8 mouse cellular contexts compared by ENCODE assay signal in genomic region chr10:61978112-61978865, GRCm38 (mm10). TPM values are rescaled to one million over a fixed set of nuclear protein-coding genes. Genes with fewer than 3 reads are reported as not detected.
DNase-seq lines count a peak whose midpoint lies in the region; ATAC-seq lines count a peak whose summit lies in the region.

No protein-coding gene starts in this region.

- peaks cover 19% of the 10 kb centered on the region for H3K27me3 ChIP-seq in kidney, embryonic 16.5 days (ENCODE audit: insufficient read depth, low read length)
- H3K27me3 ChIP-seq in liver, embryonic 16.5 days (ENCODE audit: control insufficient read depth, insufficient read depth, low read depth, low read length) = peaks cover 46% of the 10 kb centered on the region

- DNase-seq in kidney, adult 18-20 months = peak; percentile 32
- DNase-seq in kidney, adult 9 months = no peak
- DNase-seq in brain, adult 2 months (ENCODE audit: low read depth, low spot score) = peak; percentile 69
- peak; percentile 46 to 51 for DNase-seq in frontal cortex, postnatal 36 days (ENCODE audit: low spot score in 2 of 2)
- DNase-seq in retina, embryonic 14.5 days (ENCODE audit: low spot score) = peak; percentile 52
- no peak for DNase-seq in spleen, adult 18-20 months

- no peaks in the 10 kb centered on the region for H3K9me3 ChIP-seq in kidney, embryonic 16.5 days (ENCODE audit: low read length)
- no peaks in the 10 kb centered on the region for H3K9me3 ChIP-seq in liver, embryonic 16.5 days (replicated peaks; ENCODE audit: control insufficient read depth, low read length)

- H3K9ac ChIP-seq in kidney, embryonic 16.5 days (replicated peaks; ENCODE audit: low read length) = peak overlapping the region; percentile 64
- H3K9ac ChIP-seq in liver, embryonic 16.5 days (ENCODE audit: low read depth, low read length) = no peak overlapping the region

- peak overlapping the region; percentile 56 for H3K4me3 ChIP-seq in kidney, embryonic 16.5 days (ENCODE audit: low read length)
- peak overlapping the region; percentile 36 for H3K4me3 ChIP-seq in liver, embryonic 16.5 days (ENCODE audit: low read depth, low read length)

- H3K27ac ChIP-seq in kidney, embryonic 16.5 days (ENCODE audit: low read length) = 0 out of 2 replicates have a peak overlapping the region, but pooled peaks have one; percentile 13
- no peak overlapping the region for H3K27ac ChIP-seq in liver, embryonic 16.5 days (ENCODE audit: low read length)

- H3K4me2 ChIP-seq in kidney, embryonic 16.5 days (replicated peaks; ENCODE audit: low read depth, low read length) = peak overlapping the region; percentile 85
- peak overlapping the region; percentile 47 for H3K4me2 ChIP-seq in liver, embryonic 16.5 days (ENCODE audit: low read depth, low read length)

- no peaks in the 10 kb centered on the region for H3K36me3 ChIP-seq in kidney, embryonic 16.5 days (ENCODE audit: insufficient read depth, low read length)
- H3K36me3 ChIP-seq in liver, embryonic 16.5 days (ENCODE audit: control insufficient read depth, insufficient read depth) = no peaks in the 10 kb centered on the region

- H3K4me1 ChIP-seq in kidney, embryonic 16.5 days (ENCODE audit: insufficient read depth, low read length) = peaks cover 31% of the 10 kb centered on the region
- no peaks in the 10 kb centered on the region; the same call in 1 of the 2 replicates for H3K4me1 ChIP-seq in liver, embryonic 16.5 days (ENCODE audit: control insufficient read depth, low read depth, low read length)

- under 1% methylated on average over 62 of the region's 65 CpGs for WGBS in kidney, embryonic 16.5 days
- under 1% methylated on average over 65 of the region's 65 CpGs for WGBS in liver, embryonic 16.5 days (ENCODE audit: insufficient replicate concordance)

- ATAC-seq in kidney, embryonic 16.5 days (ENCODE audit: low FRiP score, low TSS enrichment) = peak; percentile 43; the same call in 1 of the 2 replicates
- no peak for ATAC-seq in liver, embryonic 16.5 days (ENCODE audit: low read depth)

RNA-seq across cellular contexts. Expression of gene Col13a1, which starts 0.6 kb away (rescaled TPM):
- polyA plus RNA-seq in kidney, embryonic 16.5 days (2015; fragmentation: Nextera tagmentation; extraction: Ambion mirVana) = 6.7 and 6.8 TPM in 2 replicates
- 0.68 and 0.91 TPM in 2 replicates for polyA plus RNA-seq in liver, embryonic 16.5 days (2015; fragmentation: Nextera tagmentation; extraction: Ambion mirVana)

Comparison
In these comparisons a context has a peak if more than half of its experiments do, and no peak if none do; other contexts are left out.
1. DNase-seq: peak in kidney, adult 18-20 months (single experiment), brain, adult 2 months (single experiment), frontal cortex, postnatal 36 days (2 of 2) and retina, embryonic 14.5 days (single experiment); none in kidney, adult 9 months (single experiment) and spleen, adult 18-20 months (0 of 2).